Mouse (Mus musculus): ENCODE data around the gene P2ry14.
"Not testable (repeated sequence)": the region's sequence is repeated elsewhere in the genome, so short reads cannot be mapped to it uniquely, and the experiment has no call there.

Gene P2ry14

GRCm38 (mm10) chr3:59141507-59142305 is 11.7 kb downstream of the P2ry14 start:
- no peak for DNase-seq

- DNase-seq: not testable (repeated sequence)
Observed at GRCm38 (mm10) chr3:59140941-59141340, 12.5 kb downstream of the P2ry14 start.

GRCm38 (mm10) chr3:59140115-59140514 is 13.3 kb downstream of the P2ry14 start:
- DNase-seq: no peak

GRCm38 (mm10) chr3:59139651-59140051 is 13.8 kb downstream of the P2ry14 start:
- no peak for DNase-seq

GRCm38 (mm10) chr3:59138946-59139468 is 14.4 kb downstream of the P2ry14 start:
- DNase-seq: no peak

- no peak for DNase-seq
Observed at GRCm38 (mm10) chr3:59135911-59136653, 17.3 kb downstream of the P2ry14 start.

- DNase-seq: no peak
Observed at GRCm38 (mm10) chr3:59133189-59133588, 20.2 kb downstream of the P2ry14 start.

- no peak for DNase-seq
Observed at GRCm38 (mm10) chr3:59131966-59132365, 21.5 kb downstream of the P2ry14 start.

GRCm38 (mm10) chr3:59131081-59131480 is 22.3 kb downstream of the P2ry14 start:
- no peak for DNase-seq

GRCm38 (mm10) chr3:59130431-59130830 is 23.0 kb downstream of the P2ry14 start:
- peak; percentile 12 for DNase-seq

GRCm38 (mm10) chr3:59129547-59129946 is 23.9 kb downstream of the P2ry14 start:
- DNase-seq: no peak

GRCm38 (mm10) chr3:59128681-59129080 is 24.7 kb downstream of the P2ry14 start:
- DNase-seq: no peak

- no peak for DNase-seq
Observed at GRCm38 (mm10) chr3:59125783-59126555, 27.4 kb downstream of the P2ry14 start.

- no peak for DNase-seq
Observed at GRCm38 (mm10) chr3:59125022-59125421, 28.4 kb downstream of the P2ry14 start.

- no peak for DNase-seq
Observed at GRCm38 (mm10) chr3:59121780-59122449, 31.5 kb downstream of the P2ry14 start.

GRCm38 (mm10) chr3:59121067-59121730 is 32.2 kb downstream of the P2ry14 start:
- no peak for DNase-seq

GRCm38 (mm10) chr3:59113973-59114517 is 39.4 kb downstream of the P2ry14 start:
- no peak for DNase-seq

GRCm38 (mm10) chr3:59113291-59113690 is 40.1 kb downstream of the P2ry14 start:
- DNase-seq: not testable (repeated sequence)

GRCm38 (mm10) chr3:59111944-59112343 is 41.5 kb downstream of the P2ry14 start:
- DNase-seq: no peak

GRCm38 (mm10) chr3:59109834-59110233 is 43.6 kb downstream of the P2ry14 start:
- not testable (repeated sequence) for DNase-seq

GRCm38 (mm10) chr3:59107439-59107838 is 46.0 kb downstream of the P2ry14 start:
- no peak for DNase-seq

- no peak for DNase-seq
Observed at GRCm38 (mm10) chr3:59104462-59104861, 49.0 kb downstream of the P2ry14 start.

Measured in kidney, adult 18-20 months (tissue).